In genomic region chr11:77348142-77348741, GRCm38 (mm10) we compare ENCODE assay signal across 8 mouse cellular contexts.
A peak's percentile ranks its signal among the peaks of the same experiment; 100 is the strongest.
DNase-seq lines count a peak whose midpoint lies in the region; ATAC-seq lines count a peak whose summit lies in the region.

No protein-coding gene starts in this region.

- WGBS in intestine, embryonic 16.5 days = under 1% methylated on average over 54 of the region's 54 CpGs
- under 1% methylated on average over 53 of the region's 54 CpGs for WGBS in midbrain, embryonic 11.5 days

- no peak overlapping the region for H3K27ac ChIP-seq in intestine, embryonic 16.5 days (ENCODE audit: low read length)
- no peak overlapping the region for H3K27ac ChIP-seq in midbrain, embryonic 11.5 days (ENCODE audit: low read depth, low read length)

- no peaks in the 10 kb centered on the region for H3K36me3 ChIP-seq in intestine, embryonic 16.5 days (ENCODE audit: control insufficient read depth, insufficient read depth, low read length)
- no peaks in the 10 kb centered on the region for H3K36me3 ChIP-seq in midbrain, embryonic 11.5 days (ENCODE audit: control insufficient read depth, insufficient read depth, low read length)

- H3K27me3 ChIP-seq in intestine, embryonic 16.5 days (replicated peaks; ENCODE audit: control insufficient read depth, insufficient read depth, low read length) = no peaks in the 10 kb centered on the region
- H3K27me3 ChIP-seq in midbrain, embryonic 11.5 days (ENCODE audit: control insufficient read depth, insufficient read depth, low read length) = no peaks in the 10 kb centered on the region; the same call in 1 of the 2 replicates

- no peaks in the 10 kb centered on the region for H3K9me3 ChIP-seq in intestine, embryonic 16.5 days (ENCODE audit: control insufficient read depth, low read length)
- no peaks in the 10 kb centered on the region for H3K9me3 ChIP-seq in midbrain, embryonic 11.5 days (ENCODE audit: control insufficient read depth, low read length)

- H3K4me2 ChIP-seq in intestine, embryonic 16.5 days (ENCODE audit: low read depth, low read length) = peak overlapping the region; percentile 62
- peak overlapping the region; percentile 83 for H3K4me2 ChIP-seq in midbrain, embryonic 11.5 days

- DNase-seq in adrenal gland, postnatal 14 days = peak; percentile 97
- DNase-seq in embryo, embryonic 9.5 days (ENCODE audit: extremely low spot score) = peak; percentile 88
- DNase-seq in gastrocnemius, postnatal 4 days (ENCODE audit: low spot score in 2 of 2) = peak; percentile 82 to 91
- DNase-seq in left cerebral cortex, postnatal 4 days = peak; percentile 82
- peak; percentile 99 for DNase-seq in midbrain, embryonic 11.5 days (ENCODE audit: low spot score, missing footprints)
- DNase-seq in right cerebral cortex, postnatal 4 days = peak; percentile 74
- DNase-seq in MN1 (ENCODE audit: low spot score) = no peak

- intact Hi-C loops in left cerebral cortex, postnatal 4 days (cut with DNase I) = no loop called here

- peaks cover 2% of the 10 kb centered on the region; the same call in 1 of the 2 replicates for H3K4me1 ChIP-seq in intestine, embryonic 16.5 days (ENCODE audit: control insufficient read depth, insufficient read depth, low read length)
- H3K4me1 ChIP-seq in midbrain, embryonic 11.5 days (ENCODE audit: control insufficient read depth, insufficient read depth, low read length) = peaks cover 5% of the 10 kb centered on the region; the same call in 1 of the 2 replicates

- peak overlapping the region; percentile 65 for H3K4me3 ChIP-seq in intestine, embryonic 16.5 days (ENCODE audit: low read length)
- H3K4me3 ChIP-seq in midbrain, embryonic 11.5 days (ENCODE audit: low read depth, low read length) = peak overlapping the region; percentile 52

- peak; percentile 100 for ATAC-seq in intestine, embryonic 16.5 days
- peak; percentile 98 for ATAC-seq in midbrain, embryonic 11.5 days (ENCODE audit: low FRiP score)

- peak overlapping the region; percentile 70 for H3K9ac ChIP-seq in intestine, embryonic 16.5 days (ENCODE audit: low read depth, low read length)
- H3K9ac ChIP-seq in midbrain, embryonic 11.5 days (ENCODE audit: low read length) = peak overlapping the region; percentile 60
